Mouse (Mus musculus): ENCODE results near the gene Gm17387.
"Not testable (repeated sequence)": the region's sequence is repeated elsewhere in the genome, so short reads cannot be mapped to it uniquely, and the experiment has no call there.

Gene Gm17387

DNA sequence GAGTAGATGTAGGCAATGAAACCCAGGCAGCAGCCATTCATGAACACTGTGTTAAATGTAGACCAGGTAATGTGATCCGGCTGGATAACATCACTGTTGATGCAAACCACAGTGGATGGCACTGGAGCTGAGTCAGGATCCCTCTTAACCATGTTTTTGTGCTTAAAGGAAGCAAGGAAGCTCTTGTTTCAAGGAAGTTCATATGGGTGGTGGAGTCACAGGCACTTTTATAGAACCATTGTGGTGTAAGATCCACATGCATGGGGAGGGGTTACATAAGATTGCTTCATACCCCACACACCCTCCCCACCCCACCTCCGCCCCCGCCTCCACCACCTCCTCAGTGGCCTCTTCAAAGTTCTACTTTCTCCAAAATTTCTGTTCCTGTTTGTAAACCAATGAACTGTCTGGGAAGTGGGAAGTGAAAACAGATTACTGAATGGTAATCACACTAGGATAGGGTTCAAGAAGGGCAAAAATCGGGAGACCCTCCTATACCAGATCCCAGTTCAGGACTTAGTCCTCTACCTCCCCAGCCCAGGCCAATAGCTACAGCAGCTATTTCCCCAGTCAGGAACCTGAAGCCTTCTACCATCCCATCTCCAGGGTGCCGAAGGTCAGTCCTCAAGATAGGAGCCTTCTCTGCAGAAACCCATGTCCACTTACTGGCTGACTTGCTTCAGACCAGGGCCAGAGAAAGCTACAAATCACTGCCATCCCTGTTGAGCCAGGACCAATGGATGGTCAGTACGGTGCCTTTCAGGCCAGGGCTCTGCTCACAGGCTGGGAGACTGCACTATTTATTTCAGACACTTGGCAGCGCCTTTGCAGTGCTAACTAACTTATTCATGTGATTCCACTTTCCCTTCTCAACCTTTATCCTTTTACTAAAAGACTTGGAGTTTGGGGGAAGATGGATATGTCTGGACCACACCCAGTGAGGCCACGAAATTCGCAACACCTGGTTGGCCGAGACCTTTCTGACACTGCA is 11.9 kb upstream of the Gm17387 start:
- no peak for DNase-seq

DNA sequence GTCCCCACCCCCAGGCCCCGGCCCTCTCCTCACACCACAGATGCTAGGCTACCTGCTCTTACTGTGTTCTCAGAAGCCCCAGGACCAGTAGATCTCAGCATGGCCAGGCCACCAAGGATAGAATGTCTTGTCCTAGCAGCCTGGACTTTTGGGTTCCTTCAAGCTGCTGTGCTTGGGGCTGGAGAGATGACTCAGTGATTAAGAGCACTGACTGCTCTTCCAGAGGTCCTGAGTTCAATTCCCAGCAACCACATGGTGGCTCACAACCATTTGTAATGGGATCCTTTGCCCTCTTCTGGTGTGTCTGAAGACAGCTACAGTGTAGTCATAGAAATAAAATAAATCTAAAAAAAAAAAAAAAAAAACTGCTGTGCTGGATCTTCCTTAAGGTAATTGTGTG is 11.1 kb upstream of the Gm17387 start, which contains the start of gene Ifitm6:
Gene Ifitm6 (minus strand): TSS at position 101 of the 400 bp plus-strand sequence.
- not testable (repeated sequence) for DNase-seq

DNA sequence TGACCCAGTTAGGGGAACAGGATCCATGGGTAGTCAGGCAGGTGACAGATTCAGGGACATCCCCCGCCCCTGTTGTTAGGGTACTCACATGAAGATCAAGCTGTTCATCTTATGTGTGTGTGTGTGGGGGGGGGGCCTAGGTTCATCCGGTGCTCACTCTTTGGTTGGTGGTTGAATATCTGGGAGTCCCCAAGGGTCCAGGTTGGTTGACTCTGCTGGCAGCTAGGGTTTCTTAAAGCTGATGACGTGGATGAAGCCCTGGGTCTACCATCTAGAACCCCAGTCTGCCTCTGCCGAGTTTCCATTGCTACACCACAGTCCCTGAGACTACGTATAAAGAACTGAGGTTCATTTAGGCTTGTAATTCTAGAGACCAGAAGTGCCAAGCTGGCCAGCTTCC is 9.9 kb upstream of the Gm17387 start:
- DNase-seq = no peak

DNA sequence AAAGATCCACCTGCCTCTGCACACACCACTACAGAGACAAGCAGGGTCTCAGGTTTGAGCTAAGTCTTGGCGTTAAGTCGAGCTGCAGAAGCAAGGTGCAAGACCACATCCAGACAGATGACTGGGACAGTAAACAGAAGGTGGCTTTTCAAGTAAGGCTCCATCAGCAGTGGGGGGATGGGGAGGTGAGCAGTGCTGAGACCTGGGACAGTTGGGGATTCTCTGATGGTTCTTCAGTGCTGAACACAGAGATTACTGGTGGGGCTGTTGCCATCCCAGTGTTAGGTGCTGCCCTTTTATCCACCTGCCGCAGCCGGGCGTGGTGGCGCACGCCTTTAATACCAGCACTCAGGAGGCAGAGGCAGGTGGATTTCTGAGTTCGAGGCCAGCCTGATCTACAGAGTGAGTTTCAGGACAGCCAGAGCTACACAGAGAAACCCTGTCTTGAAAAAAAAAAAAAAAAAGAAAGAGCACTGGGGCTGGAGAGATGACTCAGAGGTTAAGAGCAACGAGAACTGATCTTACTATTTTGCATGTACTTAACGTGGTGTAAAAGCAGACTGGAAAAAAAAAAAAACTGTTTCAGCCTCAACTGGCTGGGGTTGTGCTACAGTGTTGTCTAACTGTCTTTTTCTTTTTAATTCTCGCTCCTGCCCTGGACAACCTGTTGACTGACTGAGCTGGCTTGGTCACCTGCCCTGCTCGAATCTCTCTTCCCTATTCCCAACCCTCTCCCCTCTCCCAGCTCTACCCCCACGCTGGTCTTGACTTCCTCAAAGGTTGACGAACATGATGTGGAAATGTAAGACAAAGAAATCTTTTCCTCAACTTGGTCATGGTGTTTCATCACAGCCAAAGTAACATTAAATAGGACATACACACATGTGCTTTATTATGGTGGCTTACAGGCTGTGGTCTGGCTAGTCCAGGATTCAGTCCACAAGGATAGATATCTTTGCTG is 7.2 kb upstream of the Gm17387 start:
- DNase-seq = no peak

DNA sequence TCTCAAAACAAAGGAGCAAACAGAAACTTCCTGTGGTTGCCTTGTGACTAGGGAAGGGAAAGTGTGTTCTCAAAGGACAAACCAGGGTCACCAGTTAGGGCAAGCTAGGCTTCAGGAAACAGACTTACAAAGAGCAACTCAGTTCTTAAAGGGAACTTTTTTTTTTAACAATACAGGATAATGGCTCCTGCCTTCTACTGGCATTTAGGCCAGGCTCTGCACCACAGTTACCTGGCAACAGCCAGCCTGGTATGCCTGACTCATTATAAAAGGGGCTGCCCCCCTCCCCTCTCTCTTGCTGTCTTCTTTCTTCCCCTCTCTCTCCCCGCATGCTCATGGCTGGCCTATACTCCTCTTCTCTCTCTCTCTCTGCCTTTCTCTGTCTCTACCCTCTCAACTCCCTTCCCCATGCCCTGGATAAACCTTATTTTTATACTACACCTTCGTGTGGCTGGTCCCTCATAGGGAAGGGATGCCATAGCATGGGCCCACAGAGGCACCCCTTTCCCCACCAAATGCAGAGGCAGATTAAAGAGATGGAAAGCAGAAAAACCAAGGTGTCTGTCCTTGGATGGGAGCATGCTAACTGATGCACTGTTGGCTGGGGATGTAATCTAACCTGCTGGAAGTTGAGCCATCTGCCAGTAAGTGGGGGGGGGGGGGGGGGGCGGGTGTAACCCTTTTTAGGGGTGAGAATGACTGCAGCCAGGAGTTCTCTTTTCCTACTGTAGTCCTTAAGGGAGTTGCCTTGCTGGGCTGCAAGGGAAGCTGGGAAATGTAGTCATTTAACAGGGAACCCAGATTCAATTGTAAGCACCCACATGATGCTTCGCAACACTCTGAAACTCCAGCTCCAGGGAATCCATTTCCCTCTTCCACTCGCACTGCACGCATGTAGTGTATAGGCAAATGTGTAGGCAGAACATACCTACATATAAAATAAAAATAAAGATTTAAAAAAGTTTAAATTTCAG is 3.8 kb upstream of the Gm17387 start:
- DNase-seq = no peak

DNA sequence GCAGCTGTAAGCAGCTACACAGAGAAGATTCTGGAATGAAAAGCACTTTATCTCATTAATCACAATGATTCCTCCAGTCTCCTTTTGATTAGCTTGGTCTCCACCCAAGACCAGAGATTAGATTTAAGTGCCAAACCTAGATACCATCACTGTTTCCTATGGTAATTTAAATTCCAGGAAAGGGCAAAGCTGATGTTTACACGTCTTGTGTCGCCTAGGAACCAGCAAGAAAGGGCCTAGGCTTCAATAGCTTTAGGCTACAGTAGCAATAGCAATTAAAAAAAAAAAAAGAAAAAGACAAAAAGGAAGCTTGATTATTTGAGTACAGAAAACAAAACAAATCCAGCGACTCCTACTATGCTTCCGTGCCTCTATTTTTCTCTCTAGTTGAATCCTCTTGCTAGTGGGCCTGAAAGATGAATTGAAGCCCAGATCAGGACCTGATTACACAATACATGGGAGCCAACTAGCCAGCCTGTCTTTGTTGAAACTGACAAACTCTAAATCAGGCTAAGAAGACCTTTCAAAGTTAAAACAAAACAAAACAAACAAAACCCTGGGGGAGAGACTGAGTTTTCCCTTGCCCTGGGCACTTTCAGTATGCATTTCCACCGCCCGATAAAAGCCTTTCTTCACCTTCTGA is 2.7 kb upstream of the Gm17387 start:
- DNase-seq = no peak

DNA sequence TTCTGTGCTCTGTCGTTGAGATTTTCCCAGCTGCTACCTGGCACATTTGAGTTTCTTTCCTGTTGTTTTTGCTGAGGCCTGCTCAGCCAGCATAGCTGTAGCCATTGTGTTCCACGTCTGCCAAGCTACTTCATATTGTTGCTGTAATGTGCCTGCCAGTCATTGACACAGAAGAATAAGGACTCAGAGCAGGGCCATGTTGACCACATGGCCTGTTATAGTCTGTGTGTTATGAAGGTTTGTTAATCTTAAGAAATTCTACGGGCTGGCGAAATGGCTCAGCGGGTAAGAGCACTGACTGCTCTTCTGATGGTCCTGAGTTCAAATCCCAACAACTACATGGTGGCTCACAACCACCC is 2.2 kb upstream of the Gm17387 start:
- no peak for DNase-seq

DNA sequence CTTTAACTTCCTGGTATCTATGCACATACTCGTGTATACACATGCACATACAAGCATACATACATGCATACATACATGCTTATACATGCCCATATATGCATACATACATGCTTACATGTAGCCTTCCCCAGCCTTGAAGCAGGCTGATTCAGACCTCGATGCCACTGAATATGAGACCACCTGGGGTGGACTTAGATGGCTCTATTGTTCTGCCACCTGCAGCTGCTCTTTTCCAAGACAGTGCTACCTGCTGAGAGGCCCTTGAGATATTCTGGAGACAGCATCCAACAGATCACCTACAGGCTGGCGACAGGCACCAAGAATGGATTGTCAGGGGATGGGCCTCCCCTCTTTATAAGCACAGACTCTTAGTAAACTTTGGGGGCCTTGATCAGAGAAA is 1.5 kb downstream of the Gm17387 start:
- no peak for DNase-seq

DNA sequence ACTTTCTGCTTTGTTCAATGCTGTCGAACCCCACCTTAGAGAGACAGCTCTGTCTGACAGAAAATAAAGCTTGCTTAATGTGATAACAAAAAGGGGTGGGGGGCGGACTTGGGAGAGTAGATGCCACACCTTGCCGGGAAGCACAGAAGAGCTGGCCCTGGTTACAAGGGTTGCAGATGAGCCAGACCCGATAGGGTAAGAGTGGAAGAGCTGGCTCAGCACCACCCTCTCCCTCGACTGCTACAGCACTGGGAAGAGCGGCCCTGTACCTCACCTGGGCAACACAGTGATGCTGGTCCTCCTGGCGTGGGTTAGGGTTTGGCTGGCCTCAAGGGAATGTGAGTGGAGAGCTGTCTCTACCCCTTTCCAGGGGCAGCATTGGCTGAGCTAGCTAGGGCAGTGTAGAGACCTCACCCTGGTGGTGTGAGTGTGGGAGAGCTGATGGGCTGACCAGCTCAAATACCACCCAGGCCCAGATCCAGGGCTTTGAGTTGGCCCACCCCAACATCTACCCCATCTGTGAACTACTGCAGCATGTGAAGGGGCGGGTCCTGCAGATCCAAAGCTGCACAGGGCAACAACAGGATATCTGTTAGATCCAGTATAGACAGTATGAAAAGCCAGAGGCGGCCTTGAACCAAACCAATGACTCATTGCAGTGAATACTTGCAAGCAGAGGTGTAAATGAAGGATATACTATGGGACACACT is 3.7 kb downstream of the Gm17387 start:
- no peak for DNase-seq

DNA sequence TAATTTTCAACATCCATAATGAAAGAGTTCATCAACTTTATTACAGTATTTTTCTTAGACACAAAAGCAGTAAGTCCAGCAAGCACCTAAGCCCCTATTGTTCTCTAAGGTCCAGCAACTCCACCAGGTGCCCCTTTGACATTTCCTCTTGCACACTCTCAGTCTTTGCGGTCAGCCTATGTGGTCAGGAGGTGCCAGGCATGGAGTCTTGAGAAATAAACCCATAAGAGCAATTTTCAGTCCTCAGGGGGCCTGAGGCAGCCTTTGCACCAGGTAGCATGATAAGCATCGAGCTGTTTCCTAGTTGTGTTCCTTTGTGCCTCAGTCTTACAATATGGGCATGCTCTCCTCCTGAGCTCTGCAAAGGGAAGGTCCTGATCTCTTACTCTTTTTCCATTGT is 7.7 kb downstream of the Gm17387 start:
- not testable (repeated sequence) for DNase-seq

DNA sequence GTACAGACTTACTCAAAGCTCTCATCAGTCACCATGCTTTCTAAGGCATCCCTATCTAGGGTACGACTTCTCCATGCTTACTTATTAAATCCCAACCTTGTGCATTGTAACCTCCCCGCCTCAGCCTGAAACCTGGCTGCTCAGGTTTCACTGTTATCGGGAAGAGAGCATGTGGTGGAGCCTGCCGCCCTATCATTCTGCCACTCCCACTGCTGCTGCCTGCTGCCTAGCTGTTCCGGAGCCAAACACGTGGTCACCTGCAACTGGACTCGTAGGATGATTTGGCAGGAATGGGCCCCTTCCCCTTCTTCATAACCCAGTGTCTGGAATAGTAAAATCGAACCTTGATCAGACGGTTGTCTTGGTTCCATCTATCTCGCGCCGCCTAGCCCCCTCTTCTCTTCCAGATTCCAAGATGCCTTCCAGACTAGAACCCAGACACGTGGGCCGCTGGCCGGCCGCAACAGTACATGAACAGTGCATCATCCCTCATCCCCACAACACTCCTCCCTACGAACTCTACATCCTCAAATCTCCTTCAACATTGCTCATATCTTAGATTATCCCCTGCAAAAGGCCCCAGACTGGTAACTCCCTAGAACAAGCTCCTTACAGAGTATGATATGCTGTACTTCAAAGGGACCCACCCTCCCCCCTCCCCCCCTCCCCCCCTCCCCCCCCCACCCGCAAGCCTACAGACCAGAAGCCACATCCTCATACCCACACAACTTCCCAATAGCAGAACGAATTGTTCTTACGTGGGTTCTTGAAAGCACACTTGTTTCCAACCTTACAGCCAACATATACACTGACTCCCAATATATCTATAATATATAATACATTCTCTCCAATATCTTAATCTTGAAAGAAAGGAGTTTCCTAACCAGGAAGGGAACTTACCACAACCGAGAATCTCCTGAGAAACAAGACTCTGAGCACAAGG is 9.4 kb downstream of the Gm17387 start:
- DNase-seq = no peak

DNA sequence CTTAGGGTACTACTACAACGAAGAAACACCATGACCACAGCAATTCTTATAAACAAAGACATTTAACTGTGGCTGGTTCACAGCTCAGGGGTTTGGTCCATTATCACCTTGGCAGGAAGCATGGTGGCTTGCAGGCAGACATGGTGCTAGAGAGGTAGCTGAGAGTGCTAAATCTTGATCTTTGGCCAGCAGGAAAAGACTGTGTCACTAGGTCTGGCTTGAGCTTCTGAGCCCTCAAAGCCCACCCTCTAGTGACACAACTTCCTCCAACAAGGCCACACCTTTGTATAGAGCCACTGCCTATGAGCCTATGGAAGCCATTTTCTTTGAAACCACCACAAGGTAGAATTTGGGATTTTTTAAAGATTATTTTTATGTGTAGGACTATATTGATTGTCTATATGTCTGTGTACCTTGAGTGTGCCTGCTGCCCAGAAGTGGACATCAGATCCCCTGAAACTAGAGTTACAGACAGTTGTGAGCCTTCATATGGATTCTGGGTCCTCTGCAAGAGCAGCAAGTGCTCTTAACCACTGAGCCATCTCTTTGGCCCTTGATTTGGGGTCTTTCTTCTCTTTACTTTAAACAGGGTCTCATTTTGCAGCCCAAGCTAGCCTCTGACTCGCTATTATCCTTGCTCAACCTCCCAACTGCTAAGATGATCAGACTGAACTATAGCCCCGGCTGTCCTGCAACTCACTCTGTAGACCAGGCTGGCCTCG is 10.6 kb downstream of the Gm17387 start:
- no peak for DNase-seq

DNA sequence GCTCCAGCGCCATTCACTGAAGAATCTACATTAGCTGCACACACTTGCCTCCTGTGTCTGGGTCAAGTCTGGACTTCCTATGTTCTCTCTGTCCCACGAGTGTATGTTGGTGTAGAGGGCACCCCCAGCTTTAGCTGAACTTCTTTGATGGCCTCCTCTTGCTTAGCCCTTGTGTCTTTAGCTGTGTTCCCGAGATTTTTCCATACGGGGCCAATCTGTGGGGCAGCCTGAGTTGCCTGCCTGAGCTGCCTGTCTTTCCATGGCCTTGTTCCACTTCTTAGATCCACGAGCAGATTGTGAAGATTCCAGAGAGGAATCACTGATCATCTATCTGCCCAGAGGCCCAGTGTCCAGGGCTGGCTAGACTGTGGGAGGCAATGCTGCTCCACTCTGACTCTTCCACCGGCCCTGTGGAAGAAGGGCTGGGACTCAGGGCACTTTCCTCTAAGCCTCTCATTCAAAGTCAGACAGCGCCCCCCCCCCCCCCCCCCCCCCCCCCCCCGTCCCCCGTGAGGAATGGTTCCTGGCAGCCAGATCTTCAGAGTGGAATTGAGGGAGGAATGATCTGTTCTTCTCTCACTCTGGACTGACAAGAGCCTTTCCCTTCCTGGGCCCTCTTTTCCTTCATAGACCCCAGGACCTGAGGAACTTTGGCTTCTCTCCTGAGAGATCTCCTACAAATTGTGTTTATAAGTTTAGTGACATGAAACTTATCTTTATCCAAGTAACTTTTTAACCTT is 12.1 kb downstream of the Gm17387 start:
- no peak for DNase-seq

DNA sequence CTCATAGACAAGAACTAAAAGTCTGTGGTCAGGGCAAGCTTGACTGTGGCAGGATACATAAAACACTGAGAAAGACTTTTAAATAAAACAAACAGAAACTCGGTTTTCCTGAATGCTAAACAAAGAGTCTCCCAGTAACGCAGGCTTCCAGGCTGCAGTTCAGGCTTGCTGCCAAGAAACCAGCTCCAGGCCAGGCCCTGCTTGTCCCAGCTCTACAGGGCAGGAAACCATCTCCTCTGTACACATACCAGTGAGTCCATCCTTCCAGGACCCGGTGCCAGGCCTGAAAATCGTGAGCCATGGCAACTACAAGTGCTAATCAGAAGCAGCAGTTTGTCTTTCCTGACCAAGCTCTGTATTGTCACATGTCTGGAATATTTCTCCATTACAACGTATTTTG is 12.7 kb downstream of the Gm17387 start:
- no peak for DNase-seq

DNA sequence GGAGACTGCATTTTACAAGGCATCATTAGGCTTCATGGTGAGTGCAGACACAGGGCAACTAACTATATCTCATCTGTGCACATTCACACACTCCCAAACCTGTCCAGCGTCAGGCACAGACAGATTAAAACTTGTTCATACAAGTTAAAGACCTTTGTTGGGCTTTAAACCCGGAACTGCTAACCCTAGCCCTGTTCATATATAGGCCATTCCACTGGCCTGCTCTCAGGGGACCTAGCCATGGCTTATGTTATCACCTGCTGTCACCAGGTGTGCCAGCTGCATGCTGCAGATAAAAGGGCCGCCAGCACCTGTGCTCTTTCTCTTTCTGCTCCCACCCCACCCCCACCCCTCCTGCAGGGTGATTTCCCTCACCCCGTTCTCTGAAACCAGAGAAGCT is 13.6 kb downstream of the Gm17387 start:
- DNase-seq = no peak

DNA sequence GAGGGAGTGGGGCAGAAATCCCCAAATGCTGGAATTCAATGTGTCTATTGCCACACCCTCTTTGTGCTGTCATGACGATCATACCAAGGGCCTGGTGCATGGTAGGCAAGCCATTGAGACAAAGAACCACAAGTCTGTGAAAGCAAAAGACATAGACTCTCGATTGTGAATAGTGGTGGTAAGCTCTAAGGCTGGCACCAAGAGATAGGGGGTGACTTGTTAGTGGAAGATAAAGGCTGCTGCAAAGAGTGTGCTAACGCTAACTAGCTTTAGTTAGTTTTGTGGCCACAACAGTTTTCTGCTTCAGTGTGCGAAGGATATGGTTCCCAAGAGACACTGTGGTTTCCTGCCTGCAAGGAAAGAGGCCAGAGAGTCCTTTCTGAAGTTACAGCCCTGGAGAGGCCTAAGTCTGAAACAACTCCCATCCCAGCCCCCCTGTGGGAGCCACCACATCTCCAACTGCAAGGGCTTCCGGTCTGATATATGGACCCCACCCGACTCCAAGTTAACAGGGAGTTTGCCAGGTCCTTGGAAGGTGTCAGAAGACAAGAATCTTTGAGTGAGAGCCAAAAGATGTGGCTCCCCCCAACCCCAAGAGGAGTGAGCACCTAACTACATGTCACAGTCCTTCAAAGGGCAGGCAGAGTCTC is 18.1 kb downstream of the Gm17387 start:
- DNase-seq = no peak

DNA sequence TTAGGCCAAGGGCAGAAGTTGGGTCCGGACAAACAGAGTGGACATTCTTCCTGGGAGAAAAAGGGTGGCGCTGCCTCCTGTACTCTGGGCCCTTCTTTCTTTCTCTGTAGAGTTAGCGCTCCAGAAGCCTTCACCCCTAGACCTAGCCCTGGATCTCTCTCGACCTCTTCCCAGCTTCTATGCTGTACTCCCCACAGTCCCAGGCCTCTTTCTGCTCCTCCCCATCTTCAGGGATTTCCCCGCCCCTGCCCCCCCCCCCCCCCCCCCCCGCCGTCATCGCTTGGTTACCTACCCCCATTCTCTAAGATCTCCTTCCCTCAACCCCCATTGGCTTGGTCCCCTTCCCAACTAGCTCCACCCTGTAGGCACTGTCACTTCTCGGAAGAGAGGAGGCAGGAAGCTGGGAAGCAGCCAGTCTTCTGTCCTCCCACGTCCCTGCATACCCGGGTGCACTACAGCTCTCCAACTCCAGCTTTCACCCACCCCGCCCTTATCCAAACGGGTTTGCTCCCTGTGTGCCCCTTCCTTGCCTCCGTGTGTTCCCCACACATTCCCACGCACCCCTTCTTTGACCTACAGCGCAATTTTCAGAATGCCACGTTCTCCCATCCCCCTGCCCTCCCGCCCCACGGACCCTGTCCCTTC is 18.8 kb downstream of the Gm17387 start:
- peak in 1 of 2 experiments; percentile 29 for DNase-seq

Data from spleen, adult 18-20 months (tissue).